Mouse (Mus musculus) kidney, adult 2 months (tissue): ENCODE results near the gene Rs1. TPM values are rescaled to one million over a fixed set of nuclear protein-coding genes. Genes with fewer than 3 reads are reported as not detected.
"Not testable (repeated sequence)": the region's sequence is repeated elsewhere in the genome, so short reads cannot be mapped to it uniquely, and the experiment has no call there.

Experiments used
- DNase-seq: peaks from one replicate; pipeline ENCODE4 v3.0.0; 2021
- H3K27ac ChIP-seq: fragments of 200-500 bp; 2 replicates; pipeline ENCODE4 v1.5.1; 2012; ENCODE audit warnings: low read depth, low read length, control low read depth, inconsistent platforms; ENCODE audit not compliant: insufficient read depth
- H3K27me3 ChIP-seq: fragments of 200-500 bp; replicated peaks from 2 replicates; pipeline ENCODE4 v1.6.1; 2012; ENCODE audit warnings: mild to moderate bottlenecking, moderate library complexity, low read length, inconsistent platforms; ENCODE audit not compliant: control insufficient read depth, insufficient read depth
- H3K36me3 ChIP-seq: fragments of 200-500 bp; 2 replicates; pipeline ENCODE4 v1.6.1; 2012; ENCODE audit warnings: mild to moderate bottlenecking, moderate library complexity, low read length, inconsistent platforms; ENCODE audit not compliant: control insufficient read depth, insufficient read depth
- H3K4me1 ChIP-seq: fragments of 200-500 bp; 2 replicates; pipeline ENCODE4 v1.6.1; 2011; ENCODE audit warnings: low read length; ENCODE audit not compliant: control insufficient read depth, insufficient read depth
- H3K4me3 ChIP-seq: fragments of 200-500 bp; 2 replicates; pipeline ENCODE4 v1.5.1; 2011; ENCODE audit warnings: mild to moderate bottlenecking, low read depth, low read length, control low read depth; ENCODE audit not compliant: insufficient read depth
- CTCF ChIP-seq: fragments of 200-500 bp; conservative IDR thresholded peaks from 2 replicates; pipeline ENCODE4 v1.5.1; 2011; ENCODE audit warnings: low read depth, mild to moderate bottlenecking, control low read depth, low read length, moderate library complexity, mixed read lengths; ENCODE audit not compliant: insufficient read depth, insufficient read length
- POLR2A ChIP-seq: fragments of 200-500 bp; IDR thresholded peaks from one replicate; pipeline ENCODE4 v1.6.1; 2011; ENCODE audit warnings: low read depth, low read length, control low read depth
- WGBS: fragments of 180-500 bp; shearing (Covaris S2); methylation state at CpG from one replicate; pipeline ENCODE4 v1.1.7; 2018; 5-methylcytosine and 5-hydroxymethylcytosine counted together
- polyA plus RNA-seq: library from polyadenylated mRNA; depleted of rRNA; stranded (reverse); fragments of >200 nt; gene quantifications from 2 replicates; pipeline ENCODE4 v1.2.3, GENCODE M21; 2012; rRNA removed

The Rs1 gene
- polyA plus RNA-seq = not detected in 2 replicates

DNA sequence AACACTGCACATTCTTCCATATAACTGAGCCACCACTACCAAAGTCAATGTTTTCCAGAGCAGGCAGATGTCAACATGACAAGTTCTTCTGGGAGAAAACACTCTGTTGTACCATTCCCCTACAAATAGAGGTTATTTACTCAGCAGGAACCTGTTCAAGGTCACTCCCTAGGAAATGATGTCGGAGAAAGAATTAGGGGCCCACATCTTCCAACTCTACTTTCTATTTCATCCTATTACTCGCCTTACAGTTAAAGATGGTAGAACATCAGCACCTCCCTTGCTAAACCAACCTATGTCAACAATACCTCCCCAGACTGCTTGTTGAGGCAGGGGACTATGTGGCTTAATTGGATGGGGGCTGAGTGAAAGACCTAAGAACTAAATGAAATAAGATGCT lies at the start of gene Rs1:
Rs1 (plus strand) TSS at position 301 of the 400 bp plus-strand sequence.
- no peak within 1 kb of the TSS for H3K4me3 ChIP-seq
- no peaks in the 10 kb centered on the region for H3K27me3 ChIP-seq
- no peaks in the 10 kb centered on the region for H3K4me1 ChIP-seq
- DNase-seq = no peak
- H3K27ac ChIP-seq = no peak within 1 kb of the TSS
- no peak for TF ChIP-seq CTCF
- no peak for TF ChIP-seq POLR2A
- H3K36me3 ChIP-seq = no peaks in the 10 kb centered on the region
- WGBS = 88% methylated on average over 2 of the region's 2 CpGs

DNA sequence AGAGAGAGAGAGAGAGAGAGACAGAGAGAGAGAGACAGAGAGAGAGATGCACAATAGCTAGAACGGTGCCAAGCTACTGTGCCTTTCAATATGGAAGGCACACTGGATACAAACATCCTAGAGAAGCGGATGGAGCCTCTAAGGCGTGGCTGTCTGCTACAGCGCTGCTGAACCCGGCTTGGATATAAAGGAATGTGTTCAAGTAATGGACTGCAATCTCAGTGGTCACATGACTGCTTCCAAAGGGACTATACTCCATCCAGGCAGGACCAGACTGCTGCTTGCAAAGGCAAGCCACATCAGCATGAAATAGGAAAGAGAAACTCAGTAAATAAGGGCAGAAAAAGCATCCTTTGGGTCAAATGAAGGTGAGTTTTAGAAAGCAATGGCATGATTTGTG lies 32.2 kb upstream of the Rs1 start, which contains the start of gene Ppef1:
Ppef1 (minus strand) TSS at position 116 of the 400 bp plus-strand sequence.
- DNase-seq = no peak
- TF ChIP-seq POLR2A (no peak), CTCF (no peak)
- Histone ChIP-seq H3K4me1 (no peaks in the 10 kb centered on the region), H3K4me3 (no peak within 1 kb of the TSS), H3K36me3 (no peaks in the 10 kb centered on the region), H3K27me3 (no peaks in the 10 kb centered on the region), H3K27ac (no peak within 1 kb of the TSS)
- 80% methylated on average over 5 of the region's 5 CpGs for WGBS

GRCm38 (mm10) chrX:160745399-160745798 lies 22.4 kb upstream of the Rs1 start:
- Histone ChIP-seq H3K4me3 (no peak overlapping the region), H3K27ac (no peak overlapping the region), H3K27me3 (no peaks in the 10 kb centered on the region), H3K4me1 (no peaks in the 10 kb centered on the region), H3K36me3 (no peaks in the 10 kb centered on the region)
- WGBS = 63% methylated on average over 1 of the region's 1 CpGs
- TF ChIP-seq CTCF (no peak), POLR2A (no peak)
- DNase-seq = no peak

DNA sequence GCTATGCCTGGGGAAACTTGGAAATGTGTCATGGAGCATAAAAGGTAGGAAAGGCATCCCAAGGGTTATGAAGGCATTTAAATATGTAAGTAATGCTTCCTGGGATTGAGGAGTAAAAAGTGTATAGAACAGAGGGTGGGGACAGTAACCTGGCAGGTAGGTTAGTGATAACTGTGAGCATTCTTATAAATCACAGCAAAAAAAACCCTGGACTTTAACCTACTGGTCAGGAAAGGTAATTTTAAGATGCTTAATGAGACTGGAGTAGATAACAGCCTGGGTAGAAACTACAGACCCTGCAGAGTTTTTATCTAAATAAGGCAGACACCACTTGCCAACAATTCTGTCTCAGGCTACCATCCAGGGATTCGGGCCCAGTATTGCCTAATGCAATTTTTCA lies 19.2 kb upstream of the Rs1 start:
- Histone ChIP-seq H3K27ac (no peak overlapping the region), H3K4me3 (no peak overlapping the region), H3K4me1 (no peaks in the 10 kb centered on the region), H3K36me3 (no peaks in the 10 kb centered on the region), H3K27me3 (no peaks in the 10 kb centered on the region)
- WGBS = 74% methylated on average over 1 of the region's 1 CpGs
- no peak for DNase-seq
- TF ChIP-seq POLR2A = no peak
- TF ChIP-seq CTCF = no peak

- no peak overlapping the region for H3K27ac ChIP-seq
- 87% methylated on average over 8 of the region's 8 CpGs for WGBS
- no peaks in the 10 kb centered on the region for H3K27me3 ChIP-seq
- no peaks in the 10 kb centered on the region for H3K36me3 ChIP-seq
- DNase-seq = no peak
- H3K4me3 ChIP-seq = no peak overlapping the region
- H3K4me1 ChIP-seq = no peaks in the 10 kb centered on the region
- no peak for TF ChIP-seq POLR2A
- TF ChIP-seq CTCF = no peak
Observed at GRCm38 (mm10) chrX:160750808-160751207, 17.0 kb upstream of the Rs1 start.

- peak; percentile 95 for DNase-seq
- TF ChIP-seq POLR2A (no peak), CTCF (no peak)
- Histone ChIP-seq H3K27ac (no peak overlapping the region), H3K4me3 (peak overlapping the region; percentile 57), H3K4me1 (no peaks in the 10 kb centered on the region), H3K36me3 (no peaks in the 10 kb centered on the region), H3K27me3 (no peaks in the 10 kb centered on the region)
- WGBS = 10% methylated on average over 30 of the region's 30 CpGs
Observed at GRCm38 (mm10) chrX:160765389-160766232, 2.2 kb upstream of the Rs1 start.

GRCm38 (mm10) chrX:160766233-160766616 lies 1.6 kb upstream of the Rs1 start:
- no peak for DNase-seq
- Histone ChIP-seq H3K27me3 (no peaks in the 10 kb centered on the region), H3K4me3 (peak overlapping the region; percentile 59), H3K27ac (no peak overlapping the region), H3K4me1 (no peaks in the 10 kb centered on the region), H3K36me3 (no peaks in the 10 kb centered on the region)
- WGBS = under 1% methylated on average over 15 of the region's 15 CpGs
- TF ChIP-seq POLR2A (no peak), CTCF (no peak)

DNA sequence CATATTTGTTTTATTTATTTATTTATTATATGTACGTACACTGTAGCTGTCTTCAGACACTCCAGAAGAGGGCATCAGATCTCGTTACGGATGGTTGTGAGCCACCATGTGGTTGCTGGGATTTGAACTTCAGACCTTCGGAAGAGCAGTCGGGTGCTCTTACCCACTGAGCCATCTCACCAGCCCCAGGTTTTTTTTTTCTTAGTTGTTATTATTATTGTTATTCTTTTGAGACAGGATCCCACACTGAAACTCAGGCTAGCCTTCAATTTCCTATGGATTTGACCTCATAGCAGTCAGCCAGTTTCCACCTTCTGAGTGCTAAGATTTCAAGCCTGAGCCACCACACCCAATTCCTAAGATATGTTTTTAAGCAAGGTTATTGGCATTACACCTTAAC lies 1.8 kb downstream of the Rs1 start:
- H3K36me3 ChIP-seq, H3K4me1 ChIP-seq, H3K27ac ChIP-seq, H3K27me3 ChIP-seq, H3K4me3 ChIP-seq, DNase-seq: not testable (repeated sequence)
- 91% methylated on average over 5 of the region's 5 CpGs for WGBS
